Mouse (Mus musculus) heart, adult 18-20 months (tissue): Measurements from ENCODE around the gene Prcc. TPM values are rescaled to one million over a fixed set of nuclear protein-coding genes. Genes with fewer than 3 reads are reported as not detected.
A peak's percentile ranks its signal among the peaks of the same experiment; 100 is the strongest.
"Not testable (repeated sequence)": the region's sequence is repeated elsewhere in the genome, so short reads cannot be mapped to it uniquely, and the experiment has no call there.

Source experiments
- DNase-seq, 2 experiments: peaks; one replicate each; pipeline ENCODE4 v3.0.0; 2021 to 2022; ENCODE audit warnings: mixed read lengths in 1 of 2
- total RNA-seq, 2 experiments: library from RNA; stranded (reverse); gene quantifications; 2 replicates each; pipeline ENCODE4 v1.2.3; 2021

Prcc gene
- total RNA-seq, 2 experiments from 2014 or later: 45.6 to 47.9 TPM

GRCm38 (mm10) chr3:87846186-87846585 is 39.2 kb downstream of the Prcc start:
- no peak for DNase-seq

- no peak for DNase-seq
Measured at GRCm38 (mm10) chr3:87844981-87845380, 40.4 kb downstream of the Prcc start.

- DNase-seq: no peak
Measured at GRCm38 (mm10) chr3:87840858-87841257, 44.5 kb downstream of the Prcc start.

GRCm38 (mm10) chr3:87838622-87839021 is 46.8 kb downstream of the Prcc start:
- DNase-seq: peak; percentile 61 to 91

GRCm38 (mm10) chr3:87833482-87833881 is 51.9 kb downstream of the Prcc start:
- DNase-seq: no peak

GRCm38 (mm10) chr3:87832109-87832859 is 53.1 kb downstream of the Prcc start:
- DNase-seq: no peak

GRCm38 (mm10) chr3:87829025-87829424 is 56.4 kb downstream of the Prcc start:
- DNase-seq: no peak

GRCm38 (mm10) chr3:87828435-87828834 is 57.0 kb downstream of the Prcc start:
- DNase-seq: no peak

- DNase-seq: not testable (repeated sequence)
Measured at GRCm38 (mm10) chr3:87824206-87824605, 61.2 kb downstream of the Prcc start, which contains the start of gene Pear1. TSS of gene Pear1 (minus strand) at chr3:87824306.

- DNase-seq: no peak
Measured at GRCm38 (mm10) chr3:87818226-87818625, 67.2 kb downstream of the Prcc start.

- peak; percentile 69 to 91 for DNase-seq
Measured at GRCm38 (mm10) chr3:87816646-87817093, 68.7 kb downstream of the Prcc start.

- DNase-seq: no peak
Measured at GRCm38 (mm10) chr3:87816166-87816565, 69.2 kb downstream of the Prcc start.

GRCm38 (mm10) chr3:87812873-87813272 is 72.5 kb downstream of the Prcc start:
- peak in 1 of 2 experiments; percentile 26 for DNase-seq

- DNase-seq: no peak
Measured at GRCm38 (mm10) chr3:87812413-87812812, 73.0 kb downstream of the Prcc start.

- no peak for DNase-seq
Measured at GRCm38 (mm10) chr3:87811297-87811696, 74.1 kb downstream of the Prcc start.

GRCm38 (mm10) chr3:87809322-87809962 is 76.0 kb downstream of the Prcc start:
- no peak for DNase-seq

Other genes starting within 250 kb of the Prcc start
- under 1 TPM; 0.10 to 0.28 TPM for gene Lrrc71, start 137.0 kb downstream of the Prcc start, total RNA-seq
- under 1 TPM in 1 of 2 experiments, not detected in 1; 0.57 TPM for gene Ntrk1, start 90.4 kb downstream of the Prcc start, total RNA-seq
- under 1 TPM in 1 of 2 experiments, not detected in 1; 0.10 TPM for gene Insrr, start 88.7 kb downstream of the Prcc start, total RNA-seq
- gene Pear1, start 61.3 kb downstream of the Prcc start, total RNA-seq: 10 to 100 TPM; 14.0 to 15.6 TPM
- gene Sh2d2a, start 38.9 kb downstream of the Prcc start, total RNA-seq: 1 to 10 TPM in 1 of 2 experiments, under 1 TPM in 1; 0.17 to 1.2 TPM
- gene Hdgf, start 20.7 kb upstream of the Prcc start, total RNA-seq: 100 to 1,000 TPM; 111 to 117 TPM
- 10 to 100 TPM; 75.0 to 77.9 TPM for gene Mrpl24, start 33.9 kb upstream of the Prcc start, total RNA-seq
- 10 to 100 TPM; 10.8 to 11.5 TPM for gene Isg20l2, start 44.7 kb upstream of the Prcc start, total RNA-seq
- 1 to 10 TPM; 4.8 to 5.1 TPM for gene Rrnad1, start 45.1 kb upstream of the Prcc start, total RNA-seq
- gene Crabp2, start 63.1 kb upstream of the Prcc start, total RNA-seq: not detected
- 10 to 100 TPM; 12.5 to 24.8 TPM for gene Nes, start 85.5 kb upstream of the Prcc start, total RNA-seq
- gene Bcan, start 114.6 kb upstream of the Prcc start, total RNA-seq: under 1 TPM in 1 of 2 experiments, not detected in 1; 0.32 TPM
- not detected for gene Hapln2, start 142.0 kb upstream of the Prcc start, total RNA-seq
- 10 to 100 TPM; 10.9 to 12.3 TPM for gene Gpatch4, start 157.5 kb upstream of the Prcc start, total RNA-seq
- 10 to 100 TPM; 90.7 to 95.9 TPM for gene Naxe, start 172.9 kb upstream of the Prcc start, total RNA-seq
- gene Ttc24, start 192.7 kb upstream of the Prcc start, total RNA-seq: not detected
- under 1 TPM; 0.39 to 0.69 TPM for gene Iqgap3, start 196.4 kb upstream of the Prcc start, total RNA-seq